Mouse (Mus musculus): Measurements from ENCODE around the gene Snrnp25.

Gene Snrnp25

GRCm38 (mm10) chr11:32224468-32225139 lies 19.4 kb downstream of the Snrnp25 start:
- DNase-seq (ENCODE audit: low spot score), result no peak

GRCm38 (mm10) chr11:32225222-32226104 lies 20.2 kb downstream of the Snrnp25 start:
- no peak for DNase-seq (ENCODE audit: low spot score)

GRCm38 (mm10) chr11:32226124-32226871 lies 21.1 kb downstream of the Snrnp25 start, which contains the start of gene Mpg:
TSS of gene Mpg (plus strand) at chr11:32226505.
- DNase-seq (ENCODE audit: low spot score), result peak; percentile 86

- no peak for DNase-seq (ENCODE audit: low spot score)
These were observed 21.8 kb downstream of the Snrnp25 start for GRCm38 (mm10) chr11:32227041-32227440.

GRCm38 (mm10) chr11:32227555-32227954 lies 22.3 kb downstream of the Snrnp25 start:
- no peak for DNase-seq (ENCODE audit: low spot score)

GRCm38 (mm10) chr11:32228292-32228845 lies 23.2 kb downstream of the Snrnp25 start:
- DNase-seq (ENCODE audit: low spot score), result no peak

GRCm38 (mm10) chr11:32230220-32230619 lies 25.0 kb downstream of the Snrnp25 start:
- DNase-seq (ENCODE audit: low spot score), result no peak

- DNase-seq (ENCODE audit: low spot score), result no peak
These were observed 25.9 kb downstream of the Snrnp25 start for GRCm38 (mm10) chr11:32231125-32231524.

- DNase-seq (ENCODE audit: low spot score), result no peak
These were observed 27.6 kb downstream of the Snrnp25 start for GRCm38 (mm10) chr11:32232848-32233247.

- no peak for DNase-seq (ENCODE audit: low spot score)
These were observed 28.7 kb downstream of the Snrnp25 start for GRCm38 (mm10) chr11:32233895-32234294.

GRCm38 (mm10) chr11:32234816-32235485 lies 29.7 kb downstream of the Snrnp25 start:
- no peak for DNase-seq (ENCODE audit: low spot score)

- no peak for DNase-seq (ENCODE audit: low spot score)
These were observed 30.4 kb downstream of the Snrnp25 start for GRCm38 (mm10) chr11:32235646-32236045.

- no peak for DNase-seq (ENCODE audit: low spot score)
These were observed 30.9 kb downstream of the Snrnp25 start for GRCm38 (mm10) chr11:32236132-32236531.

GRCm38 (mm10) chr11:32236712-32237410 lies 31.6 kb downstream of the Snrnp25 start:
- no peak for DNase-seq (ENCODE audit: low spot score)

GRCm38 (mm10) chr11:32237411-32237795 lies 32.2 kb downstream of the Snrnp25 start:
- DNase-seq (ENCODE audit: low spot score), result no peak

GRCm38 (mm10) chr11:32238093-32238860 lies 33.1 kb downstream of the Snrnp25 start:
- DNase-seq (ENCODE audit: low spot score), result peak; percentile 78

- no peak for DNase-seq (ENCODE audit: low spot score)
These were observed 36.2 kb downstream of the Snrnp25 start for GRCm38 (mm10) chr11:32241391-32241790.

GRCm38 (mm10) chr11:32242209-32242608 lies 37.0 kb downstream of the Snrnp25 start:
- DNase-seq (ENCODE audit: low spot score), result no peak

GRCm38 (mm10) chr11:32243205-32243955 lies 38.2 kb downstream of the Snrnp25 start:
- no peak for DNase-seq (ENCODE audit: low spot score)

Measured in spleen, adult 12 weeks (tissue).